Mouse (Mus musculus) small intestine, adult 2 months (tissue): Measurements from ENCODE around the gene Artn.

Experiments used
- CTCF ChIP-seq: fragments of 200-500 bp; IDR thresholded peaks from 2 replicates; pipeline ENCODE4 v1.5.1; 2012; ENCODE audit warnings: low read depth, mild to moderate bottlenecking, control low read depth, inconsistent platforms, low read length, moderate library complexity, mixed read lengths; ENCODE audit not compliant: insufficient replicate concordance, insufficient read length; ENCODE audit errors: extremely low read depth
- POLR2A ChIP-seq: fragments of 200-500 bp; IDR thresholded peaks from 2 replicates; pipeline ENCODE4 v1.6.1; 2012; ENCODE audit warnings: low read depth, mild to moderate bottlenecking, control low read depth, inconsistent platforms, low read length, moderate library complexity

DNA sequence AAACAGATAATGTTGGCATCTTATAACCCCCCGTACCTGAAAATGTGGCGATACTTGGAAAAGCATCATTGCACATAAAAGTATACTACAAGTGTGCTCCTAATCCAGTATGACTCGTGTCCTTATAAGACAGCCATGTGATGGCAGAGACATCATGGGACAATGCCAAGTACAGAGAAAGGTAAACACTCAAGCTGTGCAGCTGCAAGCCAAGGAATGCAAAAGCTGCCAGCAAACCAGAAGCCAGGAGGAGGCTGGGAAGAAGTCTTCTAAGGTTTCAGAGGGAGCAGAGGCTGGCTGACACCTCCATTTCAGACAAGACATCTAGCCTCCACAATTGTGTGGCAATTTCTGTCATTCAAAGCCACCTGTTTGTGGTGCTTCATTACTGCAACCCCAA lies 23.4 kb downstream of the Artn start:
- no peak for TF ChIP-seq POLR2A
- no peak for TF ChIP-seq CTCF
